Mouse (Mus musculus) fat pad, adult 2 months (tissue): ENCODE data around the gene Gm10447.
A peak's percentile ranks its signal among the peaks of the same experiment; 100 is the strongest.
"Not testable (repeated sequence)": the region's sequence is repeated elsewhere in the genome, so short reads cannot be mapped to it uniquely, and the experiment has no call there.

ENCODE experiments used
- DNase-seq: peaks from one replicate; pipeline ENCODE4 v3.0.0-alpha.2; 2011; ENCODE audit warnings: low read depth, low spot score; ENCODE audit errors: extremely low read depth

Gm10447 gene

DNA sequence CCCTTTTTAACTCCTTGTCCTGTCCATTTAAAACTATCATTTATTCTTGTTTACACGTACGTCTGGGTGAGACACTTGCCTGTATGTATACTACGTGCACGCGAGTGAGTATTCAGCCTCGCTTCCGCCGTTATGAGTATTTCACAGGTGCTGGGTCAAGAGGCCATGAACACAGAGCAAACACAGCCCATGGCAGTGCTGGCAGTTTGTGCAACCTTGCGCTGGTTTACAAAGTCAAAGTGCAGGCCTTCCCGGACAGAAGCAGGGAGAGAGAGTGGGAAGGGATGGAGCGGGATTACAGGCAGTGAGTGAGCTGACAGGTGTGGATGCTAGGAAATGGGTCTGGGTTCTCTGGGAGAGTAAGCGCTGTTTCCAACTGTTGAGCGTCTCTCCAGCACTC, 10.7 kb downstream of the Gm10447 start:
- no peak for DNase-seq

DNA sequence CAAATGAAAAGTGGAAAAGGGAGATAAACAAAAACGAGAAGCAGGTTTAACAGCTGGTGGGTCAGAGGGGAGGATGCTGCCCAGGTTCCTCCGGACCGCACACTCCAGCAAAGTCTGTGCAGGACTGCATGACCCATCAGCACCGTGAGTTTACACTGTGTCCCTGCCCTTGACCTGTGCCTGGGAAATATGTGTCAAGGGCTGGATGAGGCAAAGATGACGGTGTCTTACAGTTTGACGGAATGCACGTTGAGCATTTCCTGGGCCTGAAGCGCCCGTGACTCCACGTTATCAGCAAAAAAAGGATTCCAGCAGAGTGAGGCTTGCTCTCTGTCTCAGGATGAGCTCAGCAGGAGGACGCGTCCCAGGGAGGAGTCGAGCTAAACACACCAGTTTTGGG, 11.3 kb downstream of the Gm10447 start:
- no peak for DNase-seq

DNA sequence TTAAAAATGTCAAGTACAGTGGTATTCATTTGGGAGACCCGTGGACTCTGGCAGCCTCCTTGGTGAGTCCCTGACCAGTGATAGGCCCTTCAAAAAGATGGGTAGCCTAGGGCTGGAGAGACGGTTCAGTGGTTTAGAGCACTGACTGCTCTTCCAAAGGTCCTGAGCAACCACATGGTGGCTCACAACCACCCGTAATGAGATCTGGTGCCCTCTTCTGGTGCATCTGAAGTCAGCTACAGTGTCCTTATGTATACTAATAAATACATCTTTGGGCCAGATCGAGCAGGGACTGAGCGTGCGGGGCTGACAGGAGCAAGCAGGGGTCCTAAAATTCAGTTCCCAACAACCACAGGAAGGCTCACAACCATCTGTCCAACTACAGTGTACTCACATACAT, 13.0 kb downstream of the Gm10447 start:
- no peak for DNase-seq

DNA sequence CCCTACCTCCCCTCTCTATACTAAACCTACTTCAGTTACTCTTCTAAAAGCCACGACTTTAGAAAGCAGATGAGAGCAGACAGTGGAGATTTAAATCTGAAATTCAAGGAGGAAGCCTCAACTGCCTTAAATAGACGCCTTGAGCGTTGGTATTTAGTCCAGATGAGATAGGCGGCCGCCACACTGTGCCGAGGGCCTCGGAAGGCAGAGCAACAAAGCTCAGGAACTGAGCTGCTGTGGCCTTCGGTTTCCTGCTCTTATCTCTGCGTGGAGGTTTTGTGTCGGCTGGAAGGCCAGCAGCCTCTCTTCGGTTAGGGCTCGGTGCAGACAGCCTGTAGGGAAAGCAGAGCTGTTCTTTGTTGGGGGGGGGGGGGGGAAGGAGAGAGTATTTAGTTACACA, 15.0 kb downstream of the Gm10447 start:
- DNase-seq, result no peak

DNA sequence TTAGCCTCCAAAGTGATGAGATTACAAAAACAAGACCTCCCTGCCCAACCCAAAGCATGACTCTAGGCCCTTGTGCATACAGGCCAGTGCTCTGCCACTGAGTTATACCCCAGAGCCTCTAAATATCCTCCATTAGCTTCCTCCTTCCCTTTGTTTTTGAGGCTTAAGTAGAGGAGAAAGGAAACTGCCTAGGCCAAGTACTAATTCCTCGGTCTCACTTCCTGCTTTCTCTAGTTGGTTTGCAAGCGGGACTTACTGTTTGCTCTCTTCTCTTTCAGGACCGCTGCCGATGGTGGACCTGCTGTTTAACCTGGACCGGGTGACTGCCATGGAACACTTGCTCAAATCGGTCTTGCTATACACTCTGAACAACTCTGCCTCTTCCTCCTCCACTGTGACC, 20.6 kb downstream of the Gm10447 start:
- DNase-seq, result no peak

DNA sequence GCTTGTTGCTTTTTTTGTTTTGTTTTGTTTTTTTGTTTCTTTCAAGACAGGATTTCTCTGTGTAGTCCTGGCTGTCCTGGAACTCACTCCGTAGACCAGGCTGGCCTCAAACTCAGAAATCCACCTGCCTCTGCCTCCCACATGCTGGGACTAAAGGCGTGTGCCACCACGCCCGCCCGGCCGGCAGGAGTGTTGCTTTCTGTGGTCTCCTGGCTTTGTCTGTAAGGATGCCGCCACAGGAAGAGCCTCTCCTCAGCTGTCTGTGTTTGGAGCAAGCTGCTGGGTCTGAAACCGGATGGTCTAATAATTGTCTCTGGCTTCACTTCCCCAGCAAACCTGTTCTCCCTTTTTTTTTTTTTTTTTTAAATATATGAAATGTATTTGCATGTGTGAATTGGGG, 21.4 kb downstream of the Gm10447 start:
- no peak for DNase-seq

DNA sequence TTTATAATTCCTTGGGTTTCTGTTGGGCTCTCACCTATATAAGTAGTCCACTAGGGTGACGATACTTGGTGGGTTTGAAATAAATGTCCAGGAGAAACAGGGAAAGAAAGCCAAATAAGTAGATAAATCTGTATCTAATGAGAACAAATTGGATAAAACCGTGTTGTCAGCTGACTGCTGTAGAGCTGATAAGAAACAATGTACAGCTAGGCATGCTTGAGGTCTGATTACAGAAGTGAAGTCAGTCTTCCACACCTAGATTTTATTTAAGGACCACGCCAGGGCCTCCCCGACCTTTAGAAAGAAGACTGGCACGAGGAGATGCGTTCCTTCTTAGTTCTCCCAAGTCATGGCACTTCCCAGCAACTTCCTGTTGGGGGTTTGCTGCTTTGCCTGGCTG, 23.9 kb downstream of the Gm10447 start:
- DNase-seq, result no peak

DNA sequence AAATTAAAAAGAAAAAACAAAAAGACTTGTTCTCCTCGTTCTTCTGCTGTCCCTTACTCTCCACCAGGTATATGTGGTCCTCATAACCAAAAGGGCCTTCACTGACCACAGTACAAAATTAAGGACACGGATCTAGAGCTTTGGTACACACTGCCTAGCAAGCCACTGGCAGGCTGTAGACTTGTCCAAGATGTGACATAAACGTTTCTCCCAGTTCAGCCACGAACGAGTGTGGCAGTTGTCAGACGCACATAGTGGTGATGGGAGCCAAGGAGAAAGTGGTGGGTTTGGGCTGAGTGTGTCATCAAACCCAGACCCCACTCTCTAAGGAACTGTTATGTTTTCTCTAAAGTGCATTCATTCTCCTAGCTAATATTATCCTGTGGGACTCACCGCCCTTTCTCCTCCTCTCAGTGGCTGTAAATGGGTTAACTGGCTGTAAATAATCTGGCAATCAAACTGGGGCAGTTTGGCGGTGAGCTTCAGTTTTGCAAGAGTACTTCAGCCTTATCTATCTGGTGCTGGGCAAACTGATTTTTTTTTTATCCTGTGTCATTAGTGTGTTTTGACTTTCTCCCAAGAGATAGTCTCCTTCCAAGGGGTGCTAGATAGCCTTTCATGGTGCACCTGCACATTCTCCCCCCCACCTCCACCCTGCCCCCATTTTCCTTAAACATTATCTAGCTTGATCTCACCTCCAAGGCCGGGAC, 25.4 kb downstream of the Gm10447 start:
- DNase-seq, result no peak

DNA sequence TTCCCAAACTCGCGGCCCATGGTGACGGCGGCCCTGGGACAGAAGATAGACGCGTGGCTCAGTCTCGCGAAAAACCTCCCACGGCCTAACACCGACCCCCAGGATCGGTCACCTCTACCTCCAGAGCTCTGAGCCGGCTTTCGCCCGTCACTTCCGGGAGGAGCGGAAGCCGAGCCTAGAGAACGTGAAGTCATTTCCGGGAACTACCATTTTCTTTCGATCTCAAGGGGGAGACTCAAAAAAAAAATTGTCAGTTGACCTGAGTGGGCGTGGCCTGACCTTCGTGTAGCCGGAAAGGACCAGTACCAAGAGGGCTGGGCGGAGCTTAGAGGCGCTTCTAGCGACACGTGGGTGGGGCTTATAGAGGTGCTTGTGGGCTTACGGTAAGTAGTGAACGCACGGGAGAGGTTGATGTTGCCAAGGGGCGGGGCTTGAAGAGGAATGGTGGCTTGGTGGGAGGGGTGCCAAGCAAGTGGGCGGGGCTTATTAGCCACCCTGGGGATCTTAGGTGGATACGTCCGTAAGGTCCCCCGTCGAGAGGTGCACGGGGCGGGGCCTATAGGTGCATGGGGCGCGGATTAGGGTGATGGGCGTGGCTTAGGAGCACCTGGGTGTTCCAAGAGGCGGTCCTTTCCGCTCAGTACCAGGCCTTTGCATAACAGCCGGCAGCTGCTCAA, 26.1 kb downstream of the Gm10447 start, which contains the start of the genes Uqcrq and Gdf9:
Gene Uqcrq (minus strand): TSS at position 162 of the 677 bp plus-strand sequence.
Gene Gdf9 (plus strand): TSS at position 354 of the 677 bp plus-strand sequence.
- DNase-seq, result peak; percentile 100

DNA sequence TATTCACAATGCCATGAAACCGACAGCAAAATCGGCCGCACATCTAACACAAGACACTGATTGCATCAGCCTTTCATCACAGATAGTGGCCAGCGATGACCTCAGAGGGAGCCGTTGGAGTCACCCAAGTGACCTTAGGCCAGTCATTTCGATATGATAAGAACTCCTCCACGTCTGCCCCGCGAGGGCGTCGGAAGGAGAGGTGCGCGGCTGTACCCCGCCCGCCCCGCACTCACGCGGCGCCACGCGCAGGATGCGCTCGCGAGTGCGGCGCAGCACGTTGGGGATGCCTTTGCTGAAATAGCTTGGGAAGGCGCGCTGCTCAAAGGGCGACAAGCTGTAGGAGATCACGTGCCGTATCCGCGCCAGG, 26.6 kb downstream of the Gm10447 start:
- DNase-seq, result no peak

DNA sequence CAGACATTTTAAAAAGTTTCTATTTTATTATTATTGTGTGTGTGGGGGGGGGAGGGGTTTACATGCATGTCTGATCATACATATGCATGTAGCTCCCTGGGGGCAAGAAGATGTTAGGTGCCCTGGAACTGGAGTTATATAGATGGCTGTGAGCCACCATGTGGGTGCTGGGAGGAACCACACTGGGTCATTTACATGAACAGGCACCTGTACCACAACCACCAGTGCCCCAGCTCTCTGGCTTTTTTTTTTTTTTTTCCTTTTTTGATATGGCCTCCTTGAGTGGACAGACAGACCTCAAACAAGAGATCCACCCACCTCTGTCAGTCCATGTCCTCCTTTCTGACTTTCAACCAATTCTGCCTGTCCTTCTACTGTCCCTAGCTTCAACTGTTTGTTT, 27.7 kb downstream of the Gm10447 start:
- DNase-seq, result no peak

DNA sequence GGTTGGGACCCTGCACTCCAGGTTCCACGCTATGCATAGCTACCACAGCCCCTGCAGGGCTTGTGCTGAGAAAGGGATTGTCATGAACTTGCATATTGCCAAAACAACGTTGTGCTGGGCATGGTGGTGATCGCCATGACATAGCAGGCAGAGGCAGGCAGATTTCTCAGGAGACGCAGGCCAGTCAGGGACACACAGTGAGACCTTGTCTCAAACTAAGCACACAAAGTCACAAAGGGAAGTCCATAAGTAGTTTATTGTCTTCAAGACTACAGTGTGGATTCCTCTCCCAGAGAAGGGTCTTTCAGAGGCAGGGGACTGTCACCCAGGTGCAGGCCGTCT, 28.2 kb downstream of the Gm10447 start:
- DNase-seq, result no peak

DNA sequence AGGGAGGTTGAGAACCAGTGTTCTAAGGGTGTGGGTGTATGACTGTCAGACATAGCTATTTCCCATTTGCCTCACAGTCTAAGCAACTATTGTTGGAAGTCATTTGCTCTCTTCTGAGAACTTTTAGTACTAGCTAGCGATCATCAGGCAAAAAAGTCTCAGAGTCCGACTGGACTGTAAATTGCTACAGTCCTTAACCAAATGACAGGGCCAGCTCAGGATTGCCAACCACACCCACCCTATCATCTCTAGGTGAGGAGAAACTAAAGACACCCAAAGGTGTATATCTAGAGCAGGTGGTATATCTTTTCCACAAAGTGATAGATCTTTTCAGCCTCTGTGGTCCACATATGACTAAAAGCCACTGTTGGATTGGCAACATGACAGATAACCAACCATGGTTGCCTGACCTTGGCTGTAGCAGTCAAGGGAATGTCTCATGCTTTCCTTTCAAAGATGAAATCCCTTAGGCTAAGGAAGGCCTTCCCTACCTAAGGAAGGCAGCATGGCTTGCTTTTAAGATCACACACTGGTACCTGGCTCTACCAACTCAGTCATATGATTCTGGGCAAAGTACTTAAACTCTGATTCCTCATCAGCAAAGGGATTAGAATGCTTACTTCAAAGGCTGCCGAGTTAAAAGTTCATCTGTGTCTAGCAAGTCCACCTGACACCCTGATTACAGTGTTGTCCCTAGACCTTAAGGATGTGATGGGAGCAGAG, 28.8 kb downstream of the Gm10447 start:
- DNase-seq, result no peak

DNA sequence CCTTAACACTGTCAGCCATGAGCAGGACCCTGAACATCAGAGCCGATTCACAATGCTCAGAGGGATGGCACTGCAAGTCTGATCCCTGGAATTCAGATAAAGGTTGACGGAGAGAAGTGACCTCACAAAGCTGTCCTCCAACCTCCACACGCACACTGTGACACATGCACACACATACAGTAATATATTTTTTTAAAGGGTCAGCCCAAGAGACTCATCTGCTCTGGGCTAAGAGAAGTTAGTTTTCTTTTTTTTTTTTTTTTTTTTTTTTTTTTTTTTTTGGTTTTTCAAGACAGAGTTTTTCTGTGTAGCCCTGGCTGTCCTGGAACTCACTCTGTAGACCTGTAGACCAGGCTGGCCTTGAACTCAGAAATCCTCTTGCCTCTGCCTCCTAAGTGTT, 30.0 kb downstream of the Gm10447 start:
- DNase-seq, result not testable (repeated sequence)

DNA sequence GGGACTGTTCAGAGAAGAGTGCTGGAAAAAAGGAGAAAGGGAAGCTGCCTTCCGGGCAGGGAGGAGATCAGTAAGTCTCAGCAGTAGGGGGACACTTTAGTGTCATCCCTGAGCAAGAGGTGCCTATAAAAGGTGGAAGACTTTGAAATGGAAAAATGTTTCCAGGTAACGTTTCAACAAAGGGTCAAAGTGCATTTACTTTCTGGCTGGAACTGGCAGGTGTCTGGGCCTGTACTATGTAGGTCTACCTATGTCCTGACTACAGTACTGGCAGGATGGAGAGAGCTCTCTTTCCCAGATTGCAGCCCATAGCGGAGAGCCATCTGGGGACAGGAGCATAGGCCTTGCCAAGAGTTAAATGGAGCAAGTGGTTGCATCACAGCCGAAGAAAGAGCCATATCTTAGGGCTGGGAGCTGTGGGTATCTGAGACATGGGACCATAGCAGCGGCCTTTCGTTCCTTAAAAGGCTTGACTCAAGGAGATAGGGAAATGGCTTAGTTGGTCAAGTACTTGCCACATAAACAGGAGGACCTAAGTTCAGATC, 31.1 kb downstream of the Gm10447 start:
- DNase-seq, result no peak

DNA sequence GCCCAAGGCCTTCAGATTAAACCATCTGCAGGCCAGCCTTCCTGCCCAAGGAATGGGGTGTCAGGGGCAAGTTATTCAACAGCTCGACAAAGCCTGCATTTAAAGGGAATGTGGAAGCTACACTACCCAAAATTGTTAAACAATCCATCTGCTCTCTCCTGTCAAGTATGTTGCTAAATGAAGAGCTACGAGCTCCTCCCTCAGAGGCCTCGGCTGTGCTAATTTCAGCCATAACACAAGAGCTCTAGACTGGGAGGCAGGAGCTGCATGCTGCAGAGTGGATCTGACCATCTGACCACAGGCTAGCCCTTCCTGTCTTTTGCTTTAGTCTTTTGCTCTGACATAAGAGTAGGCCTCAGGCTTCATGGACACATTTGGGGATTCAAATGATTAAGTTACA, 31.7 kb downstream of the Gm10447 start:
- DNase-seq, result no peak

DNA sequence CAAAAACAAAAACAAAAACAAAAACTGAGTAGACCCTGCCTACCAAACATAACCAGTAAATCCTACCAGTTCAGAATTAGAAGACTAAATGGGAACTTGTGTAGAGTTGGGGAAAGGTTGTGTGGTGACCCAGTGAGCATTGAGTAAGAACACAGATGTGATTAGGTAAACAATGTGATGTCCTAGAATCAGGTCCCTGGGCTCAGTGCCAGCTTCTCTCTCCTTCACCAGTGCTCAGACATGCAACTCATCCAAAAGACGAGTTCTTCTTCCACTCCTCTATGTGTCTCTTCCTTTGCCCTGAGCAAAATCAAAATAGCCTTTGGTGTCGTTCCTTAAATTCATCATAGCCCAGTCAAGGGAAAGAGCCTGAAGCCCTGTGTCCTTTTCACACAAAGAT, 32.1 kb downstream of the Gm10447 start:
- no peak for DNase-seq

DNA sequence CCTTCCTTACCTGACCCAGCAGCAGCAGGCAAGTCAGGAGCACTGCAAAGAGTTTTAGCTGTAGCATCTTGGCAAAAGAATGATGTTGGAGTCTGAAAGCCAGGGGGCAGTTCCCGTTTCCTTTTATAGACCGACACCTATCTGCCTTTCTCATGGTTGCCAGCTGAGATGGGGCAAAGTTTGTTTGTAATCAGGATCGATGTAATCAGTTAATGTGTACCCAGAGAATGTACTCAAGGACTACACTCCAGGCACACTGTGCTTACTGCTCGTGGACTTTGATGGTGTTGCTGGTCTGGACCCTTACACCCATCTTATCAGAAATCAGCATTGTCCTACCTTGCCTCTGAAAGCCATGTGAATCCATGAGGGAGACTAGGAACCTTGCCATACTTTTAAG, 33.9 kb downstream of the Gm10447 start, which contains the start of gene Leap2:
Gene Leap2 (minus strand): TSS at position 135 of the 400 bp plus-strand sequence.
- no peak for DNase-seq

DNA sequence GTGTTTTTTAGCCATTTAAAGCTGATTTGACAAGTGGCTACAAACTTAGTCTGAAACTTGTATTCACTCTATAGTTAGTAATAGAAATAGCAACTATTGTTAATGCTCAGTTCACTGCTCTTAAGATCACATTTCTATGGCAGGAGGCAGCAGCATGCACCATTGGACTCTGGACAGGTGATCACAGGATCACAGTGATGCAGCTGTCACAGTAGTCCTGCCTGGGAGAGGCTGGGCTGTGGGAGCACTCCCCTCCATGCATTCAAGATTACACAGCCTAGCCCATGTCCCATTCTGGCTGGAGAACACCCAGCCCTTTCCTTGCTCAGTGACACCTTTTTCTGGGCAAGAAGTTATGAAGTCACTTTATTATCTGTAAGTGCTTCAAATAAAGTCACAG, 38.9 kb downstream of the Gm10447 start:
- DNase-seq, result no peak

DNA sequence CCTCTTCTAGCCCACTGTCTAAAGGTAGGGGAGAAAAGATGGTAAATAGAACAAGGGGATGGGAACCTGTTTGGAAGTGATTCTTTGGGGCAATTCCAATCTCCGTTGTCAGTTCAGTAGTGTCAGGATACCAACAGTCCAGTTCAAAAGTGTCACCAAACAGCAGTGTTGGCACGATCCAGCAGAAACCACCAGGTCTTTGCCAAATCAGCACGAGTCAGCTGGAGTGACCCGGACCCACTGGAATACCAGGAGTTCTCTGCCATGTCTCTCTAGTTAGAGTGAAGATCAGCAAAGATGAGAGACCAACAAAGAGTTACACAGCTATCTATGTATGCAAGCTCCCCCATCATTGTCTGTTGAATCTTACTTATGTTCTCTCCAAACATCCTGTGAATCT, 43.0 kb downstream of the Gm10447 start:
- DNase-seq, result no peak

DNA sequence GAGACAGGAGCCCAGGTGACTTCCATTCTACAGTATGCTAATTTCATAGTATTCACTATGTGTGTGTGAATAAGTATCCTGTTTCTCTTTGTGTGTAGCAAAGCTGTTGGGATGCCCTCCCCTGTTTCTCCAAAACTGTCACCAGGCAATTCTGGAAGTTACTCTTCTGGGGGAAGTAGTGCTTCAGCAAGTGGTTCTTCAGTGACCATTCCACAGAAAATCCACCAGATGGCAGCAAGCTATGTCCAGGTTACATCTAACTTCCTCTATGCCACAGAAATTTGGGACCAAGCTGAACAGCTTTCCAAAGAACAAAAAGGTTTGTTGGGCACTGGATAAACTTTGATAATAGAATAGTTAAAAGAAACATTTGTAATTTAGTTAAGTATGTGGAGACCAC, 45.2 kb downstream of the Gm10447 start:
- DNase-seq, result no peak
